Mouse (Mus musculus): Measurements from ENCODE around the gene Nrros.

DNA sequence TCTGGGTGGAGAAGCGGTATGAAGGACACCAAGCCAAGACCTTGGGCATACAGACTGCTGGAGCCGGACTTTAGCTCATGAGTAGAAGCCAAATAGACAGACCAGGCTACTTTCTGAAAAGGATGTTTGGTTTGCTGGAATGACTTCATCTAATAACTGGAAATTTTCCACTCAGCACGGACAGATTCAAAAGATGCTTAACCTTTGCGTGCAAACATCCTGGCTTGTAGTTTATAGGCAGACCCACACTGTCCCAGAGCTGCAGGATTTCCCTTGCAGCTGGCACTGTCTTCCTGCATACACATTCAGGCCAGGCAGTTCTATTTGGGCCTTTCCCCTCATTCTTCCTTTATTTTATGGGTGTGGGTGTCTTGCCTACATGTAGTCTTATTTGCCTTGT, 38.3 kb downstream of the Nrros start:
- TF ChIP-seq POLR2A (IDR thresholded peaks at IDR 0.05; ENCODE audit: borderline replicate concordance, control insufficient read depth, low read depth, low read length) (no peak), CTCF (IDR thresholded peaks at IDR 0.05; ENCODE audit: control insufficient read depth, insufficient read depth, low read length) (no peak)

Measured in bone marrow, adult 2 months (tissue).